Mouse (Mus musculus): ENCODE measurements around the gene Jsrp1.

DNA sequence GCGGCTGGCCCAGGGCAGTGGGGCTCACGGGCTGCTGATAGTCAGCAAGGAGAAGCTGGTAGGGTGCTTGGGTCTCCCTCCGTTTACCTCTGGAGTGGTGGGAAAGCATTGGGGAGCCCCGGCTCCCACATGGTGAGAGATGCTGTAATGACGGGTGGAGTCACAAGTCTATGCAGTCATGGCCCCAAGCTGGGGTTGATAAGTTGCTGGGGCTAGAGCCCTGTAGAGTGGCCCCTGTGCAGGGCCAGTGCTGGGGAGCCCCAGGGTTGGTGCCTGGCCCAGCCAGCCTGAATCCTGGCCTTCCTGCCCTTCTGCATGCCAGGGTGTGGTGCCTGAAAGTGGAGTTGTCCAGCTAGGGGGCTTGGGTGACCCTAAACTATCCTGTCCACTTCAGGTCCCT lies 49.0 kb upstream of the Jsrp1 start:
- no peak for TF ChIP-seq POLR2A (IDR thresholded peaks at IDR 0.05; ENCODE audit: low read depth, low read length)
- no peak for TF ChIP-seq CTCF (IDR thresholded peaks at IDR 0.05; ENCODE audit: extremely low read depth, insufficient read length, insufficient replicate concordance, low read depth, low read length)
